18 mouse cellular contexts compared by ENCODE assay signal in the genomic region with DNA sequence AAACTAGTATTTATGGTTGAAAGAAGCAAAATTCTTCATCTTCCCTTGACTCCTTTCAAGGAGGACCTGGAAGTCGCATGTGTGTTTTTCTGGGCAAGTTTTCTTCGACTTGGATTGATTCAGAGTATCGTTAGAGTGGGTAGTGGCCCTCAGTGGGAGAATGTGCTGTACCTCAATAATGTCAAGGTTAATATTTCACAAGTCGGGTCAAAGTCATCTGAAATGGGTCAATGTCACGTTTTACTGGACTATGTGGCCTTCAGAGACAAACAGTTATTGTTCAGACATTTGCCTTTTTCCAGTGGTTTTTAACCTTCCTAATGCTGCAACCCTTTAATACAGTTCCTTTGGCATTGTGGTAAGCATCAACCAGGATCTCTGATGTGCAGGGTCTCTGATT.
"Had no signal": no experiment of that assay in that cellular context is flagged by ENCODE, and none has a peak within 500 bp of the region (broad histone marks: within the 10 kb centered on the region; RNA-seq: fewer than 3 reads in every experiment).

No protein-coding gene starts in this region.

- H3K36me3 ChIP-seq: midbrain, embryonic 10.5 days; midbrain, embryonic 12.5 days; neural tube, embryonic 13.5 days; neural tube, embryonic 15.5 days had no signal

- H3K4me1 ChIP-seq: midbrain, embryonic 12.5 days had no signal

- H3K4me3 ChIP-seq: midbrain, embryonic 10.5 days; midbrain, embryonic 12.5 days; myocyte; neural tube, embryonic 13.5 days; neural tube, embryonic 15.5 days had no signal

- H3K27ac ChIP-seq: midbrain, embryonic 10.5 days; midbrain, embryonic 12.5 days; neural tube, embryonic 13.5 days; neural tube, embryonic 15.5 days had no signal

- H3K27me3 ChIP-seq: midbrain, embryonic 12.5 days; neural tube, embryonic 13.5 days; neural tube, embryonic 15.5 days had no signal

- H3K9ac ChIP-seq: lung, embryonic 14.5 days; midbrain, embryonic 12.5 days; neural tube, embryonic 13.5 days; neural tube, embryonic 15.5 days had no signal

- DNase-seq: lung, adult 18-20 months; lung, embryonic 14.5 days; lung, postnatal 10 days; lung, postnatal 4 days; midbrain, embryonic 14.5 days; retina, postnatal 1 day; right cerebral cortex, adult 18-20 months; right cerebral cortex, postnatal 25 days; right cerebral cortex, postnatal 4 days; spleen, adult 18-20 months; thymus, adult 18-20 months; thymus, postnatal 14 days; thymus, postnatal 36 days had no signal
